Mouse (Mus musculus) liver, postnatal 0 days (tissue): ENCODE results near the gene Ovol2.

Experiments used
- CTCF ChIP-seq: sonication (generic); IDR thresholded peaks from 2 replicates; pipeline ENCODE4 v1.5.1; 2016; ENCODE audit warnings: antibody characterized with exemption, low read depth
- EP300 ChIP-seq: IDR thresholded peaks from 2 replicates; pipeline ENCODE4 v1.6.1; 2016; ENCODE audit warnings: antibody characterized with exemption, low read depth, mild to moderate bottlenecking

DNA sequence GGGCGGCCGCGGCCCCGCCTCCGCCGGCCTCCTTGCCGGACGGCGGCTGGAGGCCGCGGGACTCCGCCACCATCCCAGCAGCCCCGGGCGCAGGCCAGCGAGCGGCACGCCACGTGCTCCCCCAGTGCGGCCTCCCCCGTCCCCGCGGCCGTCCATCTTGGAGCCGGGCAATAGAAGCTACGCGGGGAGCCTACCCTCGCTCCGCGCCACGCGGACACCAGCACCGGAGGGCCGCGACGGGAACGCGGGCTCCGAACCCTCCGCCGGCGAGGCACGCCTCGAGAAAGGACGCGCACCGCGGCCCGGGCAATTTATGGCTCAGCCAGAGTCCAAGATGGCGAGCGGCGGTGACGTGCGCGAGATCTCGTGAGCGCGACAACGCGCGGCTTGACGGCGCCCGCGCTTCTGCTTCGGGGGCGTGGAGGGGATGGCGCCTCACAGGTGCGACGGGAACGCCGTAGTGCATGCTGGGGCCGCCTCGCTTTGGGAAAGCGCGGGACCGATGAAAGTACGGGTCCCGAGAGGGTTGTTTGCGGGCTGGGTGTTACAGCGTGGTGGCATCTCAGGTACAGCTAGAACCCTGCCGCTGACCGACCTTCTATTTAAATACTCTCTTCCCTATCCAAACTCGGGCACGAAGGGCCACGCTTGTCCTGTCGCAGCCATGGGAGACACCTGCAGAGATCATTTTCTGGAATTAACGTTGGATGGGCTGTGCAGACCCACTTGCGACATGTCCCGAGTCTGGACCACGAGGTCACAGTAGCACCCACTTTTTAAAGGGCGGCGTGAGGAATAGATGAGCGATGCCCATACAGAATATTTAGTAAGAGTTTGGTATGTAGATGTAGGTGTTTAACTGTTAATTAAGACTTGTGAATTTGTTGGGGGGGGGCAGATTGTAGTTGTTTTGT lies 61.2 kb downstream of the Ovol2 start, which contains the start of the genes Mgme1 and Snx5:
- TF ChIP-seq CTCF (no peak), EP300 (peak; percentile 37; the same call in 1 of the 2 replicates)
